Mouse (Mus musculus) kidney, postnatal 4 days (tissue): Measurements from ENCODE around the gene Dscam.
A peak's percentile ranks its signal among the peaks of the same experiment; 100 is the strongest.

Experiments used
- DNase-seq, 2 experiments: peaks; one replicate each; pipeline ENCODE4 v3.0.0; 2021; ENCODE audit warnings: mixed read lengths in 2 of 2

Gene Dscam

DNA sequence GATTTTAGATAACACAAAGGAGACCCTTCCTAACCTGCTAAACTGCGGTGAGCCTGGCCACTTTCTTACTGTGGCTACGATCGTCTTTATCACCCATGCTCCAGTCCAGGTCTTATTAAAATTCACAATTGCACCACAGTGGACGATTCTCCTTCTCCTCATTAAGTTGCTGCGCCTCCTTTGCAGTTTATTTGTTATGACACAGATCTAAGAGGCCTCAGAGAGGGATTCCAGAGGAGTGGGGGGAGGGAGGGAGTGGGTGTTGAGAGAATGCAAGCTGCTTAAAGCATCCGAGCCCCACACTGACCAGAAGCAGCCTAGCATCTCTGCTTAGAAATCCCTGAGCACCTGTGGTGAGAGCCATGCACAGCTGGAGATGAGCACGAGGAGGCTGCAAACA, 413.6 kb downstream of the Dscam start:
- peak in 1 of 2 experiments; percentile 15 for DNase-seq

DNA sequence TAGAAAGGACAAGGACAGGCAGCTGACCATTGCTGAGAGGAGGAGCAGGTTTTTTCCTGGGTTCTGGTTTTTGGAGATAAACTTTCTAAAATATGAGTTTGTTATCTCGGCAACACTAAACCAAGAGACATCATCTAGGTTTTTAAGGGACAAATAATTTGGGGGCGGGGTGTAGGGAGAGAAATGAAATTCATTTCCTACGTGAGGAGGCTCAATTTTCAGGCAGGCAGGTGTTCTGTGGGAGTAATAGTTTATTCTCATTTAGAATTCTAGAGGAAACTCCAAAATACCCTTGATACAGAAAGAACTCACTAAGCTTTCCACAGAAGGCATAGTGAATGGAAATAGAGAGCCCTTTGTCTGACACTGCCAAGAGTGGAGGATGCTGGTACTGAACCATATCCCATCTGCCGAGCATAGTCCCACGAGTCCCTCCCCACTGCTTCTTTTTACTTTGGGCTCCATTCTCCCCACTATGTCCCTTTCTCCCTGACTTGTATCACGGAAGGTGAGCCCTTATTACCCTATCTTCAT, 415.5 kb downstream of the Dscam start:
- DNase-seq: no peak

DNA sequence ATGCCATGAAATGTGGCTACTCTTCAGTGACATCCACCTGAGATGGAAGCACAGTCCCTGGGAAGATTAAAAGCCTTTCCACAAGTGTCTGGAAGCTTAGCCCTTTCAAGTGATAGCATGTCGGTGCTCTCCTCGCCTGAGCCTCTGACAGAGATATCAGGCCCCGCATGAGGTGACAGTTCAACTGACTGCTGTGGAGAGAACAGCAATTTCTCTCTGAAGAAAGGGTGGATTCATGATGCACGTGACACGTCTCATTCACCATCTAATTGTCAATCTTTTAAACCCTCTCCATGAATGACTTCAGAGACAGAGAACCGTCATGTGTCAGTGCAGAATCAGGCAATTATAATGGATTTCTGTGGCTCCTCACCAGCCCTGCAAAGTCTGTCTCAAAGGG, 416.2 kb downstream of the Dscam start:
- no peak for DNase-seq

DNA sequence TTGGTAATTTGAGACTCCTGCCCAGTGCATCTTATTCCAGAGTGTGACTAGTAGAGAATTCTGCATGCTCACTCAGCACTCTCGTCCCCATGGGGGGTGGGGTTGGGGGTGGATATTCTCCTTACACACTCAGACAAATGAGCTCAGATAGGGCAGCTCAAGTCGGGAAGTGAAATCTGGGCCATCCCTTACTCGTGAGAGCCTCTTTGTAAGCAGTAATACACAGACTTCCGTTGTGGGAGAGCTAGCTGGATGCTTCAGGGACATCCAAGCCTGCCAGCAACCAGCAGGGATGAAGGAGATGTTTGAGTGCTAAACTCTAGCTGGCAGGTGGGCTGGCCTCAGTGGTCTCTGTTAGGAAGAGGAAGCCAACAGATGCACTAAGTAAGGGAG, 416.8 kb downstream of the Dscam start:
- DNase-seq: no peak

DNA sequence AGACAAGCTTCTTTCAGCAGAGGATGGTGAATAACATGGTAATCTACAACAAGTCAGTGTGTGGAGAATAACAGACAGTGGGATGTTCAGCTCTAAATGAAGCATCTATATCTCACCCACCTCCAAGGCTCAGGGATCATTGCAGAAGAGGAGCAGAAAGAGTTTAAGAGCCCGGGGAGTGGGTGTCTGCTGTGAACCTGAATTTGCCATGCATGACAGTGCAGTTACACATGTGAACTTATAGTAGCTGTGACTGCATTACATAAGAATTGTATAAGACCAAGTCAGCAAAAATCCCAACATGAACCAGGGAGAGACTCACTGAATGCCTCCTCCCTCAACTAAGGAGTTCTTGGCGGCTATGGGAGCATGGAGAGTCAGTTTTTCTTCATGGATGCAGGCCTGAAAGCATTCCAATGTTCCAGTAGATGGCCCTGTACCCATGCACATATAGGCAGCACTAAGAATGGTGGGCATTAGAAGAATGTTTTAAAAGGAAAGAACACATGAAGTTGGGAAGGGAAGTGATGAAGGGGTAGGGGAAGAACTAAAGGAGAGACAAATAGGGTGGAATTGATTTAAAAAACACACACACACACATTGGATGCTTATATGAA, 417.3 kb downstream of the Dscam start:
- DNase-seq: no peak

DNA sequence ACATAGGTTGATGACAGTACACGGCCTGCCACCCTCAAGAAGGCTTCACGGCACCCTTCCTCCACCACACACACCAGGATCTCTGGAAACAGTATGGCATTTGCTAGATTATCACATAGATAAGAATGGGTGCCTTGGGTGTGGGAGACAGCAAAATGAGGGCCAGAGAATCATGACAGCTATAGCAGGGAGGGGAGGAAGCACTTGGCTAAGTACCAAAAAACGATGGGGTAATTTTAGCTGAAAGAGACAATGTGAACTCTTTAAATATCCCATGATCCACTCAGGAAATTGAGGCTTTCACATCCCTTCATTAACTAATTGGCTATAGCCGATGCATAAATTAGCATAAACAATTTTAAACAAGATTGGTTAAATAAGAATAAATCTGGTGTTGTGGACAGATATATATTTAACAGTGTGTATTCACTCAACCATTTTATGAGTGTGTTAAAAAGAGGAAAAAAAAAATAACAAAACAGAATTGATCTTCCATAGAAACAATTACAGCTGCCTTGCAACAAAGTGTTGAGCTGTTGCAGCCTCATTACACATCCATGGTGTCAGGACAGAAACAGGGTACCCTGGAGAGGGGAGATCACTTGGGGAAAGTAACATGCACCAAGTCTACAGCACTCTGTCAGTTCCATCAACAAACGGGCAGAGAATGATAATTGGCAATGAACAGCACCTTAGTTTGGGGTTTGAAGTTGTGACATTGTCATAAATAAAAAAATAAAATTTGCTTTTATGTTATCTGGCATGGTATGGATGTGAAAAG, 427.9 kb downstream of the Dscam start:
- no peak for DNase-seq

DNA sequence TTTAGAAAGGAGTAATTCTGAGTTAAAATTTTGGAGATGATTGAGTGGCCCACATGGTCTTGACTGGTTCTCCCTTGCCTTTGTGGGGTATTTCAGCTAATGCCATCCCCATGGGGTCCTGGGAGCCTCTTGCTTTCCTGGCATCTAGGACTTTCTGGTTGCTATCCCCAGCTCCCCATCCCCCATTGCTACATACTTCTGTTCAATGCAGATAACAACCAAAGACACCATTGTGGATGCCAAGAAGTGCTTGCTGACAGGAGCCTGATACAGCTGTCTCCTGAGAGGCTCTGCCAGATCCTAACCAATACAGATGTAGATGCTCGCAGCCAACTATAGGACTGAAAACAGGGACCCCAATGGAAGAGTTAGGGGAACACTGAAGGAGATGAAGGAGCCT, 429.2 kb downstream of the Dscam start:
- no peak for DNase-seq

DNA sequence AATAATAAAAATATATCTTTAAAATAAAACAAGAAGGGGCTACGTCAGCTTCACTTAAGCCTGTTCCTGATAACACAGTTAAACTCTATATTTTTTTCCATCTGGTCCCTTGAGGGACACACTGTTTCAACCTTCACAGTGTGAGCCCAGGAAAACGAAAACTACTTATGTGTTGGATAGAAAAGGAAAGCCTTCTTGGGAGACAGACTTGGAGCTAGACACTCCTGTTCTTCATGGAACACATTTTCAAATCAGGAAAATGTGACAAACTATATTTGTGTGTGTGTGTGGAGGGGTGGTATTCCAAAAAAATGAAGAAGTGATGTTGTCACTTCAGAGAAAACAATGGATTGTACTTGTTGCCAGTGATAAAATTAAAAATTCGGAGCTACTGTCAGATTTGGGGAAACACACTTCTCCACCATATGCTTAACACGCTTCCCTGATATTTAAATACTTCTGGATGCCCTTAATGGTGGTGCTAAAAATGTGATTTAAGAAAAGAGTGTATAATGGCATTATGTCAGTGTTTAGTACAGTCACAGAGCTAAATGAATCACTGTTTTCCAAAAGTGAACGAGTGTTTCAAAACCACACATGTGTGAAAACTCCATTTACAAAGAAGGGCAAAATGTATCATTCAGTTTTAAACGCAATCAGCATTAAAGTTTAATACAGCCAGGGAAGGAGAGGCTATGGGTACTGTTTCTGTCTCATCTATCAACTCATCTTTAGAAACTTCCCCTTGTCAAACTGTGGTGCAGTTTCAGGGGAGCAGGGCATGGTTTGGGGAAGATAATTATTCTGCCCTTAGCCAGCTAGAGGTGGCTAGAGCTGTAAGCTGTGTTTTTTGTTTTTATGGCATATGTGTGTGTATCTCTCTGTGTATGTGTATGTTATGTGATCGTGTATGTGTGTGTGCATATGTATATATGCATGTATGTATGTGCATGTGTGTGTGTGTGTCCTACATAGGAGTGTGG, 430.2 kb downstream of the Dscam start:
- no peak for DNase-seq

DNA sequence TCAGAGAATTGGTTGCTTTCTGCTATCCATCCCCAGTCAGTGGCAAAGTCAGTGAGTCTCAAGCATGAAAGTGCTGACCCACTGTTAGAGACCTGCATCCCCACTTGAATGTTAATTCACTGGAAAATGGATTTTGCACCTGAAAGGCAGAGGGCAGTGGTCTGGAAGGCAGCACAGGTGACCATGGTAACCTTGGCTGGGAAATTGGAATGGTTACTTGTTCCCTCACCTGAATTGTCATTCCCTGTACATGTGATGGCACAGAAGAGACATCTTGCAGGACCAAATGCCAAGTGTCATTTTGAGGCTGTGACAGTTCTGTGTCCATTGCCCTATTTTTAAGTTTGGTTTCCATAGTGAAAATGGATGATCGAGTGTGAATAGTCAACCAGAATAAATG, 434.1 kb downstream of the Dscam start:
- no peak for DNase-seq

DNA sequence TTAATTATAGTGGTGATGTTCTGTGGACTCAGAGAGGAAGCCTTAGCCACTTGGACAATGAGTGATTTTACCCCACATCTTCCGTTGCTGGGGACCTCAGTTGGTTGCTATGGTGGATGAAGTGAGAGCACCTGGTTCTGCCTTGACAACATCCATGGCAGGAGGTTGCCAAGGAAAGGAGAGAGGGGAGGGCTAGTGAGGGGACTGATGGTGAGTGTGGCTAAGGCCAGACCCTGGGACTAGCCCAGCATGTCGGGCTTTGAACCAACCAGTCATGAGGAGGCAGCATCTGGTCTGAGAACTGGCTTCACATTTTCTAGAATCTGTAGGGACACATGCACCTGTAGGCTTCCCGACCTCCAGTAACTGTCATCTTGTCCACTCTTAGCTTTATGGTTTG, 439.7 kb downstream of the Dscam start:
- no peak for DNase-seq

DNA sequence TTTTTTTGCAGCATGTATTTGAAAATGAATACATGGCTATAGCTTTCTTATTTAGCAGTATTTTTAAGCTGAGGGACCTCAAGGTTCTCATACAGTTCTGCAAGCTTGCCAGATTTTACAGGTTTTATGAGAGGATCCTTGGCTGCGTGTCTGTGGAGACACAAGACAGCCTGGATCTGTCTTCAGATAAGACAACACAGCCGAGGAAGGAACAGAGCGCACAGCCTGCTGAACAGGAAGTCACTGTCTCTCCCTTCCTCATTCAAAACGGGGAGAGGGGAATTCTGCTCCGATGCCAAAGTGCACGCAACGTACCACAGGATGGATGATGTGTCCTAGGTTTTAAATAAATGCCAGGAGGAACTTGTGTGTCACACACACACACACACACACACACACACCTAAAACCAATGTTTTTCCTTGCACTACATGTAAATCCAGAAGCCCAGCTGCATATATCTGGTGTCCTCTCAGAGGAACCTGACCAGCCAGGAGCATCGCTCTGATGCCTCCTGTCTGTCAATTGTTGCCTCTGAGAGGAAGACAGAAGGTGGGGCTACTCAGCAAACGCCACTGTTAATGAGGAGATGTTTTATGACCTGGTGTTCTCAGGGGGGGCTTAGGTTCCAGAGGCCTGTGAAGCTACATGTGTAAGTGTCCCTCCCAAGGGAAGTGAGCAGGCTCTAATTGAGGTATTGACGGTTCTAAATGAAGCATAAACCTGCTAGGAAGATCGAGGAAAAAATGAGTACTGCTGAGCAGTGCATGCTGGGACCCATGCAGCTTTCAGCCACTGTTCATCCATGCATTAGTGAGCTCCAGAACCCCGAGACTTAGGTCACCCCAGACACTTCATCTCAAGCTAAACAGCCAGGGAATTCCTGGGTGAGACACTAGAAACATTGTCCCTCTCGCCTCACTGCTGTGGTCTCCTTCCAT, 442.4 kb downstream of the Dscam start:
- peak; percentile 8 to 10 for DNase-seq

DNA sequence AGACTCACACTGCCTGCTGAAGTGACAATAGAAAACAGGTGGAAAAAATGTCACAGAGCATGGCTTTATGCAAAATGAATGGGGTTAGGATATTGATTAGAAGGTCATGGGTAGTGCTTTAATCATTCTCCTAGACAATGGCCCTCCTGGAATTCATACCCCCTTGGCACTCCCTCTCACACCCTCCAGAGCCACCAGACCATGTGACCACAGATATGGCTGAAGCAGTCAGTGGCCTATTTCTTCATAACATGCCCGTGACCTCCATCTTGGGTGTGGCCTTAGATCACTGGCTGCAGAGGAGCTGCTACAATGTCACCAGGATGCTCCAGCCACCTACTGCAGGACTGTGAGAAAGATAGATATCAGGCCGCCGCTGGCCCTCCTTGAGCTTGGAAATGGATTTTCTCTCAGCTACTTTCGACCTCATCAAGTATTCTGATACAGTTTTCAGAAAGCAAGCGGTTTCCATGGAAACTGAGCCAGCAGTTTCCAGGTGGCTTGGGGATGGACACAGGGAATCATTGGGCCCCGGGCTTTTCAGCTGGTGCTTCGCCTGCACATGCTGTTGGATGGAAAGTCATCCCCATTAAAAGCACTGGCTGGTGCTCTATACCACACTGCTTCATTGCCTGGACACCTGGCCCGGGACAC, 445.4 kb downstream of the Dscam start:
- no peak for DNase-seq

DNA sequence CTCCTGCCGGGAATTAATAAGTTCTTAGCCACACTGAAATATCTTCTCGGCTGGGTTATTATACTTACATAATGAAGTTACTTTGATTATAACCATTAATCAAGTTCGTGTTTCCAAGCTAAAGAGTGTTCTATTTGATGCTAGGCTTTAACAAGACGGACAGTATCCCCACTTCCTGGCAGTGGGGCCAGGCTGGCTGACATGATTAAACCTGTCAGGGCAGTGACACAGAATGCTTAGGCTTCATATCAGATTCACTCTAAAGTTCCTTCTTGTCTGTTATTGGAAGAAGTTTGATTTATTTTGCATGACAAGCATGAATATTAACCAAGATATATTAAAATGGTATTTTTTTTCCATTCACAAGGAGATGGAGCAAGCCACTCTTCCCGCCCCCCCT, 446.0 kb downstream of the Dscam start:
- no peak for DNase-seq

DNA sequence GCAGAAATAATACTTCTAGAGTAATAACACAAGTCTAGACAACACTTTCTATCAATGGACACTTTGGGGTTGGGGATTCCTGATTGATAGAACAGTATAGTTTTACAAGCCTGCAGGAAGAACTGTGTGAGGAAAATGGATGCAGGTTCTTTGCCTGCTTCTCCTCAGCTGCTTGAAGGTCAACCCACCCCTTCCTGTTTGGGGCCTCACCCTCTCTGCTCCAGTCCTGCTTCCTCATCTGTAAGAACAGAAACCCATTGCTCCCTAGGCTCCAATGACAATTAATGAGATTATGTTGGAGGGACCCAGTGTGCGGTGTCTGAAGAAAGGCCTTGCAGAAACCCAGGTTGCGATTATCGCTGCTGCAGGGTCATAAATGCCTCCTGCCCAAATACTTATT, 446.4 kb downstream of the Dscam start:
- no peak for DNase-seq

DNA sequence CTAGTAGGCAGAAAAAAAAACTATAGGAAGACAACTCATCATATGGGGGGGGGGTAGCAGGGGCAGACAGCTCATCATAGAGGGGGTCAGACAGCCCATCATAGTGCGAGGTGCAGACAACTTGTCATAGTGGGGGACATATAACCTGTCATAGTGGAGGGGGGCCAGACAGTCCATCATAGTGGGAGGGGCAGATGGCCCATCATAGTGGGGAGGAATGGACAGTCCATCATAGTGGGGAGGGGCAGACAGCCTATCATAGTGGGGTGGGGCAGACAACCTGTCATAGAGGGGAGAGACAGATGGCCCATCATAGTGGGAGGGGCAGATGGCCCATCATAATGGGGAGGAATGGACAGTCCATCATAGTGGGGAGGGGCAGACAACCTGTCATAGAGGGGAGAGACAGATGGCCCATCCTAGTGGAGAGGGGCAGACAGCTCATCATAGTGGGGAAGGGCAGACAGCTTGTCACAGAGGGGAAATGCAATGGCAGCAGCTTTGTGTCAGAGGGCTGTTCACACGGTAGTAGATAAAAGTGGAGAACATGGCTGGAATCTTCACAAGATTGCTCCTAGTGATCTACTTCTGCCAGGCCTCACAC, 447.4 kb downstream of the Dscam start:
- no peak for DNase-seq

DNA sequence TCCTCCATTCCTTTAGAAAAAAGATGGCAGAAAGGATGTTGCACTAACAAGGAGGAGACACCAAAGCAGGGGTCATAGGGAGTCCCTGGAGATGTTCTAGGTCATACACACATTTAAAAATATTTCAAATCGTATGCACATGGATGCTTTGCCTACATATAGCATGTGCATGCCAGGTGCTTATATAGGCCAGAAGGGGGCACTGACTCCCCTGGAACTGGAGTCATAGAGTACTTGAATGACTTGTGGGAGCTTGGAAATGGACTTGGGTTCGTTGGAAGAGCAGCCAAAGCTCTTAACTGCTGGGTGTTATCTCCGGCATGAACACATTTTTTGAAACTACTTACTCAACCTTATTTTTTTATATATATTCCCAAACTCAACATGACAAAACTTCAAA, 448.4 kb downstream of the Dscam start:
- DNase-seq: no peak

DNA sequence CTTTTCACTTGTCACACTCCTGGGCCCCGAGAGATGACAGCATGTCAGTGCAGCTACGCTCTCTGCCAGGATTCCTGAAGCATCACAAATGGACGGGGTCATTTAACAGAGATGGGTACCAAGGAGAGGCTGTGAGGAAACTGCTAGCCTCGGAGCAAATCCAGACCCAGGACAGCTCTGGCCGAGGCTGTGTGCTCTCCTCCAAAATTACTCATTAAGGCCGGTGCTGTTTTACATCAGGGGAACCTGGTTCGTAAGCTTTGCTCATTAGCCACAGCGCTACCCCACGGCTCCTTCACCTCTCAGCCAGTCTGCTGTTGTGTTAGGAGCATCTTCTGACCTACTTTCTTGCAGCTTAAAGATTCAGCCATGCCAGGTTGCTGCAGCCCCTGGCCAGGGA, 449.3 kb downstream of the Dscam start:
- DNase-seq: no peak

DNA sequence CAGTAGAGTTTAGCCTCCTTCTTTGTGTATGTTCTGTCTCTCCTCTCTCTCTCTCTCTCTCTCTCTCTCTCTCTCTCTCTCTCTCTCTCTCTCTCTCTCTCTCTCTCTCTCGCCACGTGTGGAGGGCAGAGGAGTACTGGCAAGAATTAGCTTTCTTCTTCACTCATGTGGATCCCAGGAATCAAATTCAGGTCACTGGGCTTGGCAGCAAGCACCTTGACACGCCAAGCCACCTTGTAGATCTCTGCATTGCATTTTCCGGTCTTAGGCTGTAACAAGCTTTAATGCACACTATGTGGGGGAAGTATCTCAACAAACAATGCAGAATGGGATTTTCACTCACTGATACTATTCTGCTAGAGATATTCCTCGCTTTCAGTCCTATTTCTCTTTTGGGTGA, 449.9 kb downstream of the Dscam start:
- DNase-seq: no peak

DNA sequence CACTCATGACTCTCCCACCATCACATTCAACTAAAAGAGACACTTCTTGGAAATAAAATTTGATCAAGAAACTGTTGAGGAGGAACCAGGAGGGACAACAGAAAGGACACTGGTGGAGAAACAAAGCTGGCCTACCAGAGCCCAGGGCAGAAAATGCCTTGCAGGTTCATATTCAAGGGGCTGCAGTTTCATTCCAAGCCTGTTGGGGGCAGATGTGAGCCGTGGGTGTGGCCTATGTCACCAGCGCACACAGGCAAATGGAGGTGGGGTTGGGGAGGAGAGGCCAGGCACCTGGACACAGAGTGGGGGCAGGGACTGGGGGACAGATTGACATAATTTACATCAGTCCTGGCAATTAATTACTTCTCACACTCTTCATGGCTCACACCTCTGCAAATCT, 452.3 kb downstream of the Dscam start:
- DNase-seq: peak in 1 of 2 experiments; percentile 14

DNA sequence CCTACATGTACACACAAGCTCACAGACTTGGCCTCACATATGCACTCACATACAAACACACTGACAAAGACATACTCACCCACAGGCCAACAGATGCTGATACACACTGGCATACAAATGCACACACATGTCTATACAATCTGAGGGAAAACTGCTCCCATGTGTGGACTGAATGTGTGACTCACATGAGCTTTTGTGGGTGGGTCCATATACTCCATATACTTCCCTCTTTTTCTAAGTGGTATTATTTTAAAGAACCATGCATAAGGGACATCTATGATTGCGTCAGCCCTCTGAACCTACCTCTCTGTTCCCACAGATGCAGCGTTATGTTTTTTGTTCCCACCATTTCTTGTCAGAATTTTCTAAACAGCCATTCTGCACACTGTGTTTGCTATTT, 453.9 kb downstream of the Dscam start:
- DNase-seq: no peak

DNA sequence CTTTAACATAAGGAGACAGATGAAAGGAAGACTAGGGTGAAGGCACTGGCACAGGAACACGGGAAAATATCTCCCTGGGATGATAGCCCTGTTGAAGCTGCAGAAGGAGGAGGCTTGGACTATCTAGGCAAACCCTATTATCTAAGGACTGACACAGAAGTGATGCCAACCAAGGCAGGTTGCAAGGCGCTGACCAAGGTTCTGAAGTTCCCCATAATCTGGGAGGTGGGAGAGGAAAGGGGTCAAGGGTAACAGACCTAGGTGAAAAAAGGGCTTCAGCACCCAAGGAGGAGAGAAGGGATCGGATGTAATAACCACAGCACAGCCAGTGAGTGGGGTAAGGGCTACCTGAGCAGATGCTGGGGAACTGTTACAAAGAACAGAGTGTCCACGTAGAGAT, 458.6 kb downstream of the Dscam start:
- peak; percentile 38 to 52 for DNase-seq
